Mouse (Mus musculus) layer of hippocampus, adult 6 months (tissue): ENCODE data around the gene Il10ra. TPM values are rescaled to one million over a fixed set of nuclear protein-coding genes. Genes with fewer than 3 reads are reported as not detected.

ENCODE experiments used
- long read RNA-seq, 2 experiments: library from polyadenylated mRNA; unstranded; transcript quantifications; one replicate each; pipeline ENCODE4 v2.0.0; 2019 to 2020
- microRNA-seq: library from miRNA; unstranded; fragments of <30 nt; microRNA quantifications from one replicate; pipeline ENCODE4 v1.2.0, GENCODE M21; 2020
- polyA plus RNA-seq: library from polyadenylated mRNA; unstranded; fragments of <200 nt; fragmentation: Nextera tagmentation; gene quantifications from 2 replicates; pipeline ENCODE4 v1.2.3, GENCODE M21; 2021

Gene Il10ra
- polyA plus RNA-seq, result 1.9 and 2.2 TPM in 2 replicates
- long read RNA-seq, experiment 1, partial matches to known transcripts, result 0 of 3 reads
- long read RNA-seq, experiment 1, other reads (novel, unspliced or antisense), result 2 of 3 reads
- long read RNA-seq, experiment 2, transcript Il10ra-201 (7 exons, 3,498 nt), result major isoform, 13 of 15 reads
- long read RNA-seq, experiment 2, partial matches to known transcripts, result 0 of 15 reads
- long read RNA-seq, experiment 2, other reads (novel, unspliced or antisense), result 2 of 15 reads

GRCm38 (mm10) chr9:45268597-45269325, at the start of gene Il10ra:
Gene Il10ra, minus strand, starts transcription at chr9:45269149.

Small RNAs within 50 kb of the gene (microRNA-seq; reads per million reads assigned to microRNA genes)
- not detected for gene Mir7086

Other genes starting within 250 kb of the Il10ra start
- 0.23 and 0.65 TPM in 2 replicates for gene Mpzl2, start 229.3 kb downstream of the Il10ra start, polyA plus RNA-seq
- 1.1 TPM in 2 replicates for gene Mpzl3, start 214.0 kb downstream of the Il10ra start, polyA plus RNA-seq
- gene Jaml, start 190.0 kb downstream of the Il10ra start, polyA plus RNA-seq, result 0.18 and 0.26 TPM in 2 replicates
- gene Scn2b, start 151.4 kb downstream of the Il10ra start, polyA plus RNA-seq, result 256 and 455 TPM in 2 replicates
- gene Scn4b, start 130.8 kb downstream of the Il10ra start, polyA plus RNA-seq, result 2.8 and 2.9 TPM in 2 replicates
- 0.87 and 1.0 TPM in 2 replicates for gene BC049352, start 87.1 kb downstream of the Il10ra start, polyA plus RNA-seq
- not detected in 2 replicates for gene Tmprss4, start 65.1 kb downstream of the Il10ra start, polyA plus RNA-seq
- gene Tmprss13, start 50.0 kb upstream of the Il10ra start, polyA plus RNA-seq, result not detected in 2 replicates
- 109 and 130 TPM in 2 replicates for gene Fxyd6, start 101.0 kb upstream of the Il10ra start, polyA plus RNA-seq
- gene Fxyd2, start 130.5 kb upstream of the Il10ra start, polyA plus RNA-seq, result 18.3 and 19.1 TPM in 2 replicates
- 11.1 and 13.6 TPM in 2 replicates for gene Dscaml1, start 157.5 kb upstream of the Il10ra start, polyA plus RNA-seq